Mouse (Mus musculus) liver, adult 2 months (tissue): ENCODE data around the gene Mcoln1.

Source experiments
- CTCF ChIP-seq: fragments of 200-500 bp; IDR thresholded peaks from 2 replicates; pipeline ENCODE4 v1.5.1; 2011; ENCODE audit warnings: low read depth, low read length, control low read depth
- POLR2A ChIP-seq: fragments of 200-500 bp; IDR thresholded peaks from 2 replicates; pipeline ENCODE4 v1.6.1; 2011; ENCODE audit warnings: low read length, control low read depth; ENCODE audit not compliant: insufficient read depth; ENCODE audit errors: extremely low read depth

DNA sequence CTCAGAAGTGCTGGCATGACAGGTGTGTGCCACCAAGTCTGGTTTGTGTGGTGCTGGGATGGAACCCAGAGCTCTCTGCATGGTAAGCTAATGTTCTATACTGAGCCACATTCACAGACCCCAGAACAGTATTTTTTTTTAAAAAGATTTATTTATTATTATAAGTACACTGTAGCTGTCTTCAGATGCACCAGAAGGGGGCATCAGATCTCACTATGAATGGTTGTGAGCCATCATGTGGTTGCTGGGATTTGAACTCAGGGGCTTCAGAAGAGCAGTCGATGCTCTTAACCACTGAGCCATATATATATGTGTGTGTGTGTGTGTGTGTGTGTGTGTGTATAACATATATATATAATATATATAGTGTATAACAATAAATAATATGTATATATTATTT is 31.4 kb upstream of the Mcoln1 start:
- TF ChIP-seq POLR2A (no peak), CTCF (no peak)
